Comparison of ENCODE assay signal across 1 mouse cellular context in genomic region chr6:144693211-144693899, GRCm38 (mm10).
TF ChIP-seq lines count a peak whose summit lies in the region.

No protein-coding gene starts in this region.

TF ChIP-seq in CH12.LX, 34 proteins besides CTCF, POLR2A, EP300 and RAD21 (continued from another document):
- peak; percentile 55; the same call in 1 of the 2 replicates for TF ChIP-seq MAFK (IDR thresholded peaks at IDR 0.05; ENCODE audit: insufficient replicate concordance, low read length)
